Mouse (Mus musculus): ENCODE data around the gene Ffar1.

DNA sequence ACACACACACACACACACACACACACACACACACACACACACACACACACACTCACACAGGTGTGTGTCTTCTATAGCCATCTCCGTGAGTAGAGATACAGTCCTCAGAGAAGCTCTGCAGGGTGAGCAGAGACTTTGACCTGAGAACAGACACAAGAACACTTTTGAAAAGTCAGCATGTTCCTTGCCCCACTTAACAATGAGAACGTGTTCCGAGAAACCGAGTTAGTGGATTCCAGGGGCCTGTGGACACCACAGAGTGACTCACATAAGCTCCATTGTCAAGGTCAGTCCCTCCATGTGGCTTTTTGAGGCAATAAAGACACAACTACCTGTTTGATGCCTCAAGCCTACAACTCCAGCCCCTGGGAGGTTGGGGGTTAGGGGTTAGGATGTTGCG lies 14.0 kb downstream of the Ffar1 start:
- no peak for TF ChIP-seq CTCF (IDR thresholded peaks at IDR 0.05; ENCODE audit: low read depth, low read length)
- no peak for TF ChIP-seq GATA1 (IDR thresholded peaks at IDR 0.05; ENCODE audit: borderline replicate concordance, low read length)
- no peak for TF ChIP-seq POLR2AphosphoS5 (IDR thresholded peaks at IDR 0.05; ENCODE audit: insufficient replicate concordance, low read depth, low read length)

Data from G1E (cell line).